Mouse (Mus musculus): ENCODE measurements at regions not wholly inside any gene's neighbourhood (a gene's known extent, or its start where the extent isn't known, plus 50 kb on each side); places are given as distances from the start of the nearest gene placed in this dataset.

- TF ChIP-seq MAX (IDR thresholded peaks at IDR 0.05; ENCODE audit: low read depth): no peak
- TF ChIP-seq POLR2A (IDR thresholded peaks at IDR 0.05; ENCODE audit: insufficient read length, low read depth): no peak
- no peak for TF ChIP-seq USF1 (IDR thresholded peaks at IDR 0.05; ENCODE audit: low read depth)
- no peak for TF ChIP-seq POLR2AphosphoS2 (IDR thresholded peaks at IDR 0.05; ENCODE audit: insufficient read length, low read depth)
Measured at GRCm38 (mm10) chr14:46256336-46256735, 122.9 kb upstream of the Gm15217 start.

Data from myocyte (in vitro differentiated cells).